Mouse (Mus musculus) mesoderm, embryonic 11.5 days (tissue): ENCODE measurements around the gene Asic4.

ENCODE experiments used
- DNase-seq: peaks from one replicate; pipeline ENCODE4 v3.0.0-alpha.2; 2012; ENCODE audit warnings: low read depth, low spot score

The Asic4 gene

GRCm38 (mm10) chr1:75450314-75451005 is at the start of gene Asic4:
Gene Asic4, plus strand, starts transcription at chr1:75450436.
- no peak for DNase-seq

GRCm38 (mm10) chr1:75400493-75401115 is 49.6 kb upstream of the Asic4 start:
- DNase-seq: no peak

GRCm38 (mm10) chr1:75405547-75405946 is 44.7 kb upstream of the Asic4 start:
- no peak for DNase-seq

GRCm38 (mm10) chr1:75406173-75406572 is 44.1 kb upstream of the Asic4 start:
- no peak for DNase-seq

DNA sequence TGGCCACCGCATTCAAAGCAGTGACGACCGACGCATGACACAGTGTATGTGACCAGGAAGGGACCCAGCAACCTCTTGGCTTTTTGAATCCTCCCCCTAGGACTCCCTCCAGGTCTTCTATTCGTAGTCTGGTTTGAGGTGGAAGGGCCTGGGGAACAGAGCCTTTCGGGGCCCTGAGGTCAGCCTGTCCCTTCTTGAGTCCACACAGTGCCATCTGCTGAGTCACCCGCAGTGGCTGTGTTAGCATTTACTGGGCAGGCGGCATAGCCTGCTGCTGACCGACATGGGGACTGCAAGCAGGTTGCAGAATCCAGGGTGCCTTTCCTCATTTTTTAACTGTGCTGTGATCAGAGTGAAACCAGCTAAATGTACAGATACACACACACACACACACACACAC is 43.2 kb upstream of the Asic4 start:
- DNase-seq: no peak

DNA sequence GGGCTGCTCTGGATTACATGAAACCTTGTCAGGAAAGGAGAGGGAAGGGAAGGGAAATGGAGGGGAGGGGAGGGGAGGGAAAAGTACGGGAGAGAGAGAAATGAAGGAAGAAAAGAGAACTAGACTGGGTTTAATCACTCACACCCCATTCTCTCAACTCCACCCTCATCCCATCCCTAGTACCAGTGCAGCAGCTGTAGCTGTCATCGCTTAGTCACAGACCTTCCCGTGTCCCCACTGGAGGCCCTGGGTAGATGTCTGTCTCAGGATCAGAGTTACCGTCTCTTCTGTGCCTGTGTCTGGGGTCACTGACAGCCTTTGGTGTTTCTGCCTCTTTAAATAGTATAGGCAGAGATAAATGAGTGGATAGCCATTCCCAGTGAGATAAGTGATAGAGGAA is 42.0 kb upstream of the Asic4 start:
- DNase-seq: no peak

- DNase-seq: no peak
Observed at GRCm38 (mm10) chr1:75409950-75410349, 40.3 kb upstream of the Asic4 start.

- DNase-seq: no peak
Observed at GRCm38 (mm10) chr1:75412196-75412595, 38.0 kb upstream of the Asic4 start.

DNA sequence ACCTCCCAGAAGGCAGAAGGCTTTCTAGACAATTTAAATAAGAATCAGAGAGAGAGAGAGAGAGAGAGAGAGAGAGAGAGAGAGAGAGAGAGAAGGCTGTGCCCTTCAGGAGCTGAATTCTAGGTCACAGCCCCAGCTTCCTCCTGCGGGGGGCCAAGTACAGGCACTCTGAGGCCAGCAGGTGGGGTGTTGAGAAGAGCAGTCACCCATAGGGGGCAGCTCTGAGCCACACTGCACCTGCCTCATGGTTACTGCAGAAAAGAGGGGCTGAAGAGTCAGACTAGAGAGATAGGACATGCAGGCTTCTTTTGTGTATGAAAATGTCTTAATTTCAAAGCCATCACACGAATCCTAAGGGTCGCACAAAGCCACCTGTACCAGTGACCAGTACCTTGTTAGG is 36.5 kb upstream of the Asic4 start:
- DNase-seq: peak; percentile 24

DNA sequence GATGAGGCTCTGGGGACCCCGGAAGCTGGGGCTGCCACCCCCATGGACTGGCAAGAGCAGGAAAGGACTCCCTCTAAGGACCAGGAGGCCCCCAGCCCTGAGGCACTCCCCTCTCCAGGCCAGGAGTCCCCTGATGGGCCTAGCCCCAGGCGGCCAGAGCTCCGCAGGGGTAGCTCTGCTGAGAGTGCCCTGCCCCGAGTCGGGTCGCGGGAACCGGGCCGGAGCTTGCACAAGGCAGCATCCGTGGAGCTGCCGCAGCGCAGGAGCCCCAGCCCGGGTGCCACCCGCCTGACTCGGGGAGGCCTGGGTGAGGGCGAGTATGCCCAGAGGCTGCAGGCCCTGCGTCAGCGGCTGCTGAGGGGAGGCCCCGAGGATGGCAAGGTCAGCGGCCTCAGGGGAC is 28.4 kb upstream of the Asic4 start:
- DNase-seq: no peak

DNA sequence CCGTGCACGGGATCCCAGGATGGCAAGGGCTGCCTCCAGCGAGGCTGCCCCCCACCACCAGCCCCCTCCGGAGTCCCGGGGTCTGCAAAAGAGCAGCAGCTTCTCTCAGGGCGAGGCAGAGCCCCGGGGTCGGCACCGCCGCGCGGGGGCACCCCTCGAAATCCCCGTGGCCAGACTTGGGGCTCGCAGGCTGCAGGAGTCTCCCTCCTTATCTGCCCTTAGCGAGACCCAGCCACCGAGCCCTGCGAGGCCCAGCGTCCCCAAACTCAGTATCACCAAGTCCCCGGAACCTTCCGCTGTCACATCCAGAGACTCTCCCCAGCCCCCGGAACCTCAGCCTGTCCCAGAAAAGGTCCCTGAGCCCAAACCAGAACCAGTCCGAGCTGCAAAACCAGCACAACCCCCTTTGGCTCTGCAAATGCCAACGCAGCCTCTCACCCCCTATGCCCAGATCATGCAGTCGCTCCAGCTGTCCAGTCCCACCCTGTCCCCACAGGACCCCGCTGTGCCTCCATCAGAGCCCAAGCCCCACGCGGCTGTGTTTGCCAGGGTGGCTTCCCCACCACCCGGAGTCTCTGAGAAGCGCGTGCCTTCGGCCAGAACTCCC is 27.9 kb upstream of the Asic4 start:
- no peak for DNase-seq

GRCm38 (mm10) chr1:75422823-75423471 is 27.3 kb upstream of the Asic4 start:
- DNase-seq: peak; percentile 56

DNA sequence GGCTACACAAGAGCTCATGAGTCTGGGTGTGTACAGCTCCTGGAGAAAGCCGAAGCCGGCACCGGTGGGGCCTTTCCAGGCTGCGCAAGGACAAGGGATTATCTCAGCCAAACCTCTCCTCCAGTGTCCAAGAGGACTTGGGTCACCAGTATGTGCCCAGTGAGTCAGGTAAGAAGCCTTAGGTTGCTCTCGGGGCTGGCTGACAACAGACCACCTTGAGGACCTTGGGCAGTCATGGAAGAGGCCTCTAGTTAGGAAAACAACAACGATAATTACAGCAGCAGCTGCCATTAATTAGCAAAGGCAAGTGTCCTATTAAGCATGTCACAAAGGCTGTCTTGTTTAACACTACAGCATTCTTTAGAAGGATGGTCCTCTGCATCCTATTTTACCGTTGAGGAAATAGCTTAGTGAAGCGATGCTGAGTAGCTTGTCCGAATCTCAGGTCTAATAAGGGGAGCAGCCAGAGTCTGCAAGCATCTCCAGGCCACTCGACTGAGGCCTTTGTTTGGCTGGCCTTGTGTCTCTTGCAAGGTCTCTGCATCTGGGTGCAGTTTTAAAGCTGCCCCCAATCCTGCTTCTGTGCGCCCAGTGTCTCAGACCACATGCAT is 26.4 kb upstream of the Asic4 start:
- no peak for DNase-seq

DNA sequence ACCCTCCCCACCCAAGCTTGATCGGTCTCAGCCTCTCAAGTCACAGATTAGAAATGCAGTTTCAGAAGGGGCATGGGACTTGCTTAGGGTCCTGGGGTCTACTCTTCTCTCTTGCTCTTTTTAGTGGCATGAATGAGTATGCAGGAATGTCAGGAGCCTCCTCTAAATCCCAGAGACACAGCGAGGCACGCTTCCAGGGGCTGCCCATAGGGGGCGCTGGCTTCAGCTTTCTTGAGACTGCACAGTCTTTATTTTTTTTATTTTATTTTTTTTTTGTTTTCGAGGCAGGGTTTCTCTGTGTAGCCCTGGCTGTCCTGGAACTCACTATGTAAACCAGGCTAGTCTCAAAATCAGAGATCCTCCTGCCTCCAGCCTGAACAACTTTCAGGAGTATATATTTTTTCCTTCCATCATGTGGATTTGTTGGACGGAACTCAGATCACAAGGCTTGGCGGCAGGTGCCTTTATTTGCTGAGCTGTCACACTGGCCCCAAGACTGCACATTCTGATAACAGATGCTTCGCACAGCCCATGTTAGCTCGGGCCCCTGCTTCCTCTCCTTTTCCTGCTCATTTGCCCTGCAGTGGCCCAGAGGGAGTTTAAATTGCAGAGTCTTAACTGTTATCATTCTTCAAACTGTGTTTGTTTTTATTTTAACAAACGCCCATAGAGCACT is 24.3 kb upstream of the Asic4 start:
- peak; percentile 83 for DNase-seq

DNA sequence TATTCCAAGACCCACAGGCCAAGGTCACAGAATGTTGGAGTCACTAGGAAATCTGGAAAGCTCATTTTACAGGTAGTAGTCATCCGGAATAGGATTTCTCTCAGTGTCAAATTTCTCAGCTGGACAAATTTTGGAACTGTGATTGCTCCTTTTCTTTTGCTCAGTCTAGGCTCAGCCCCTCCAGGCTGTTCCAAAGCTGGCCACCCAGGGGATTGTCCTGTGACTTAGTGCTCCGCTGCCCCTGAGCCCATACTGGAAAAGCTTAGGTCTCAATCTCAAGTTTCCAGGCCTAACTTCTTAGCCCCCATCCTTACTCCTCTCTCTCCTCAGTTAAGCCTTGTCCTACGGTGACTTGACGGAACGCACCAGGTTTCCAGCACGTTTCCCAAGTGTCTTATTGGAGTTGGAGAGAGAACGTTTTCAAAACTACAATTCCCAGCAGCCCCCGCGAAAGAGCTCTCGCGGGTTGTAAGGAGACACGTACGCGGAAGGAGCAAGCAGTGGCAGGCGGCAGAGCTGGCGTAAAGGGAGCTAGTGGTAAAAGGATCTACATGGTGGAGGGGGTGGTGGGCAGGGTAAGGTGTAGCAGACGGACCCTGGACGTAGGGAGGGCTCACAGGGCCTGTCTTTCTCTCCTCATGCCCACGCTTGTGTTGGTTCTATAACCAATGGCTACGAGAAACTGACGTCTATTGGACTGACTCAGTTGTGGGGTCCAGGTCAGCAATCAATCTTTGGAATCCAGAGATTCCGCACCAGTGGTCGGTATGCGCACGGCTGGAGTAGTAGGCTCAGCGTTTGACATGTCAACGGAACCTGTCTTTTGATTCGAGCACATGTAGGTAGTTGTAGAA is 14.5 kb upstream of the Asic4 start, which contains the start of gene Gmppa:
Gmppa (plus strand) TSS at position 456 of the 854 bp plus-strand sequence.
- peak; percentile 89 for DNase-seq

DNA sequence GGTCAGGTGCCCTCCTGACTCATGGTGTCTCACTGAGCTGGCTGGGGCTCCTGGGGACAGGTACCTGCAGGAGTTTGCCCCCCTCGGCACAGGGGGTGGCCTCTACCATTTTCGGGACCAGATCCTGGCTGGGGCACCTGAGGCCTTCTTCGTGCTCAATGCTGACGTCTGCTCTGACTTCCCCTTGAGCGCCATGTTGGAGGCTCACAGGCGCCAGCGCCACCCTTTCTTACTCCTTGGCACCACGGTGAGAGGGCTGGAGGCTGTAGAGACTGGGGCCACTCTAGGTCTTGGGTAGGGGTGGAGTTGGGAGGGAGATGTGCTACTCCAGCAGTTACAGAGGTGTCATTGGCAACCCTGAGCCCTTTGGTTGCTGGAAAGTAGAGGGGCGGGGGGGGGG is 11.5 kb upstream of the Asic4 start:
- no peak for DNase-seq

DNA sequence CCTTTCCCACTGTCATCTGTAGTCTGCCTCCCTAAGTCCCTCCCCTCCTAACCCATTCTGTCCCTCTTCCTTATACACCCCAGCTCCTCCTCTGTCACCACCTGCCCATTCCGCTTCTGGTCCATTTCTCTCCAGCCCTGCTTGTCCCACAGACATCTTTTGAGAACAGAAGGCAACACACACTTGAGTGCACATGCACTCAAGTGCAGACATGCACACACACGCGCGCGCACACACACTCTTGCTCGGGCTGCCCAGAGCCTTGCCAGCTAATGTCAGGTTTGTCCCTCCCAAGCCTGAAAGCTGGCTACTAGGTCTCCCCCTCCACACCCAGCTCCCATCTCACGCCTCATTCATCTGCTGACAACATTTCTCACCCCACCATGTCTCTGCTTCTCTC is 9.6 kb upstream of the Asic4 start:
- DNase-seq: no peak

DNA sequence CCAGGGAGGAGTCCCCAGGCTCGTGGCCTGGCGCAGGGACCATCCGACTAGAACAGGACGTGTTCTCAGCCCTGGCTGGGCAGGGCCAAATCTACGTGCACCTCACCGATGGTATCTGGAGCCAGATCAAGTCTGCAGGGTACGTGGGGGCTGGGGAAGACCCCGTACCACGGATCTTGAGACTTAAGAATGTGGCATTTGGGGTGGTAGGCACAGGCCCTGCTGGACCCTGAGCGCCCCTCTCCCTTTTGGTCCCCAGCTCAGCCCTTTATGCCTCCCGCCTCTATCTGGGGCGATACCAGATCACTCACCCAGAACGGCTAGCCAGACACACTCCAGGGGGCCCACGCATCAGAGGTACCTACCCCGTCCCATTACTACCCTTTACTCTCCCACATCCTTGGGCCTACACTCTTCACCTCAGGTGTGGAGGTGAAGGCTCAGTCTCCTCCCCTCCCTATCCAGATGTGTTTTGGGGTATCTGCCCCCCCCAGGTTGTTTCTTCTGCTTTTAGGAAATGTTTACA is 8.7 kb upstream of the Asic4 start:
- no peak for DNase-seq

DNA sequence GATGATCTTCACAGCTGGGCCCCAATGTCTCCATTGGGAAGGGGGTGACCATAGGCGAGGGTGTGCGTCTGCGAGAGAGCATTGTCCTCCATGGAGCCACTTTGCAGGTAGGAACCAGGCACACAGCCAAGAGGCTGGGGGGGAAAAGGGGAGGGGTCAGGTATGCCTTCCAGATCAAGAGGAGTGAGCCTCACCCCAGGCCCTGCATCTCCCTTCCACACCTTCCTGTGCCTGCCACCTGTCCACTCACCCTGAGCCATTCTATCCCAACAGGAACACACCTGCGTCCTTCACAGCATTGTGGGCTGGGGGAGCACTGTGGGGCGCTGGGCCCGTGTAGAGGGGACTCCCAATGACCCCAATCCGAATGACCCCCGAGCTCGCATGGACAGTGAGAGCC is 8.1 kb upstream of the Asic4 start:
- no peak for DNase-seq

DNA sequence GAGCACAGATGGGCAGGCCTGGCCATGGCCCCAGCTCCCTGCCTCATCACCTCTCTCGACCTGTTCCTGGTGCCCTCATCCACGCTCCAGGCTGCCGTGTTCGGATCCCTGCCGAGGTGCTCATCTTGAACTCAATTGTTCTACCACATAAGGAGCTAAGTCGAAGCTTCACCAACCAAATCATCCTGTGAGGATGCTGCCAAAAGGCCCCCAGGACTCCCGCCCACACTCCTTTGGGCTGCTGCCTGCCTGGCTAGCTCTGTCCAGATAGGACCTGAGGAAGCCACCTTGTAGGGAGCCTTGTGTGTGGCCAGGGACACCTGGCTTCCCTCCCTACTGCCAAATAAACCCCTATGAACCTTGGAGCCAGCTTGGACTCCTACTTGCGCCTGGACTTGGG is 7.4 kb upstream of the Asic4 start:
- DNase-seq: no peak
